Mouse (Mus musculus) left cerebral cortex, postnatal 10 days (tissue): ENCODE measurements at regions not wholly inside any gene's neighbourhood (a gene's known extent, or its start where the extent isn't known, plus 50 kb on each side); places are given as distances from the start of the nearest gene placed in this dataset.

Source experiments
- DNase-seq, 2 experiments: peaks; one replicate each; pipeline ENCODE4 v3.0.0; 2021 to 2022; ENCODE audit warnings: low spot score in 2 of 2, mixed read lengths in 1 of 2; ENCODE audit errors: extremely low spot score in 1 of 2
- intact Hi-C: fragments of 180-260 bp; cut with DNase I; formaldehyde crosslinking; loops from one replicate; pipeline ENCODE4 v1.15.1; 2025

DNA sequence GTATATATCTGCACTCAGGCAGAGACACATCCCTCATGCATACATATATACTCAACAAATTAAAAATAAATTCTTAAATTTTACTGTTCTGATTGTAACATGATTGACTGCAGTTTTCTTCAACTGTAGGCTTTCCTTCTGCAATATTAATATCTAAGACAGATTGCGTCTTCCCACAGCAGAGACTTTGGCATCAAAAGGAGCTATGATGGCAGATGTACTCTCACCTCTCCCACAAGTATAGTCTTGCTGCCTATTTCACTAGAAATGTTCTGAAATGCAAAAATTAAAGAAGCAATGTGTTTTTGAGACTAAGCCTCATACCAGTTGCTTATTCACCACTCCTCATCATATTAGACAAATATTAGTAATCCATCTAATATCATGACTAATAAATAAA lies 356.5 kb downstream of the Dnah5 start:
- peak in 1 of 2 experiments; percentile 13 for DNase-seq

DNA sequence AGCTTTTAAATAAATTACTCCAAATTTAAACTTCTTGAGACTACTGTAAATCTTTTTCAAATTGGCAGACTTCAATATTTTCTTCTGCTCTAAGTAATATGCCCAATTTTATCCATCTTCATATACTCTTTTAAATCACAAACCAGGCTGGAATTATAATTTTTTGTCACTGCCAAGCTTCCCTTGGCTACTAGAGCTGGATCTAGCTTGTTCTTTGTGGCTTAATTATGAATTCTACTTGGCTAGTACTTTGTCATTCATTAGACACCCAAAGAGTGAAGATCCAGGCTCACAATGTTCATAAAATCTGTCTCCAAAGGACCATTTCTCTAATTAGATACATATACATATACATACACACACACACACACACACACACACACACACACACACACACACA lies 391.7 kb downstream of the Dnah5 start:
- intact Hi-C loops = no loop called here

More for the DNA sequence above, 356.5 kb downstream of the Dnah5 start:
- intact Hi-C loops = no loop called here

DNA sequence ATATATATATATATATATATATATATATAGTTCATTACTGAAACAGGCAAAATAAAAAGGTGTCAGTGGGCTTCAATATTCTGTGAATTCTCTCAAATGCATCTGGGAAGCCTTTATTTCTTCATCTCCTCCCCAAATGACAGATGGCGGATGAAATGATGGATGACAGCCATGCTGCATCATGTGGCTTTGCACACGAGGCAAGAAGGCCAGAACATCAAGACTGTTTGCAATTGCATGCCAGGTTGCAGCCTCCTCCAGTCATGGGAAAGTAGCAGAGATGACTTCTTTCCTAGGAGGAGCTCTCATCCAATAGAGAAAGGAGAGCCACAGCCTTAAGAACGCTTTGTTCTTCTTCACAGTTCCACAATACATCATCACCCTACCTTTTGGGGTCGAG lies 392.2 kb downstream of the Dnah5 start:
- DNase-seq = no peak
- intact Hi-C loops = no loop called here

More for the DNA sequence above, 391.7 kb downstream of the Dnah5 start:
- DNase-seq = no peak

DNA sequence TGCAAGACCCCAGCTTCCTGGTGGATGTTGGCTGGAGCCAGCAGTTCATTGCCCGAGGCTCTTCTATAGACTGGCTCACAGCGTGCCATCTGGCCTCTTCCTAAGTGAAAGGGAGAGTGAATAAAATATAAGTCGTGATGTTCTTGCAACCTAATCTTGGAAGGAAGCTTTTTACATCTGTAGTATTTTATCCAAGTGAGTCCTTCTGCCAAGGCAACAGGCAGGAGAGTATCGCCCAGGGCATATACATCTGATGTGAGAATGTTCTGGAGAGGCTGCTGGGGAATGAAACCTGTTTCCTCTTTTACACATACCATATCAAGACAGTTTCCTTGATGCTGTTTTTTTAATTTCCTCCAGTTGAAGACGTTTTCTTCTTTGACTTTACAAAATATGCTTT lies 396.6 kb downstream of the Dnah5 start:
- peak; percentile 12 to 13 for DNase-seq
- intact Hi-C loops = no loop called here

DNA sequence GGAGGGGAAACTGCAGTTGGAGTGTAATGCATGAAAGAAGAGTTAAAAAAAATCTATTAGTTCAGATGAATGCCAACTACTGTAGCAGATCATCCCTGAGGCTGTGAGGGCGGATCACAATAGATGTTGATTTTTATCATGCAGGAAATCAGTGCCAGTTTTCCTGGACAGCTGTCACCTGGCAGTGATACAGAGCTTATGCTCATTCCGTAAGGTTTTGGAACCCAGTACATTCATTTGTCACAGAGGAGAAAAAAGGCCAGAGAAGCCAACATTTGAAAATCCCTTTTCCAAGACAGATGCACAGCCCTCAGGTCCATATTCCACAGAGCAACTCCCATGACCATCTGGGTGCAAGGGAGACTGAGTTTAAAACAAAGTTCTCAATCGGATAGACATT lies 412.1 kb downstream of the Dnah5 start:
- intact Hi-C loops = no loop called here
- no peak for DNase-seq

DNA sequence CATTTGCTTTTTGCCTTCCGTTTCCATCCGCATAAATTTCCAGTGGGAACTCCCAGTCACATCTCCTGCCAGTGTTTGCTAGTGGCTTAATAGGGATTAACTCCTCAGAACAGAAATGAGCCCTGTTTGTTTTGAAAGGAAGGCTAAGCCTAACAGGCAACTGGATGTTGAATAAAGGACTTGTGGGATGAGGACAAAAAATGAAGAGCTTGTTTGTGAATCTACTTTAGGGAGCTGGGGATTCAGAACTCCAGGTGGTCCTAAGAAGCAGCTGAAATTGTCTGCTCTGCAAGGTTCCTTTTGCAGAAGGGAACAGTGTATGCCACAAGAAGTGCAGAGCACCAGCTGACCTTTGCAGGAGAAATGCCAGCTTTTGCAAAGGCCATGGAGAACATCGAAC lies 436.8 kb downstream of the Dnah5 start:
- intact Hi-C loops = no loop called here
- DNase-seq = no peak

DNA sequence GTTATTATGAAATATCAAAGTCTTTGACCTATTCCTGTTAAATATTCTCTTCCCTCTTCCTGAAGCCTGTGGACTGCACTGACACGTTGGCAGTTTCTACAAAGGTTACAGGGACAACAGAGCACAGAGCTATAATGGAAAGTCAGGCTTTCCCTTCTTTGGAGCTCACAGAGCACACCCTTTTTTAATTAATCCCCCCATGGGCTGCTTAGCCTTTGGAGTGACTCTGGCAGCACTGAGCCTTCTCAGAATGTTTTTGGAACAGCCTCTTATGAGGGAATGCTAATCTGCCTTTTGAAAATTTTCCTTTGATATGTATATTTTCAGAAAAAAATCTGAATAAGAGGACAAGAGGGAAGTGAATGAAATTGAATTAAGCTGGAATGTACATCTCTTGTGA lies 441.6 kb downstream of the Dnah5 start:
- intact Hi-C loops = no loop called here
- DNase-seq = no peak

DNA sequence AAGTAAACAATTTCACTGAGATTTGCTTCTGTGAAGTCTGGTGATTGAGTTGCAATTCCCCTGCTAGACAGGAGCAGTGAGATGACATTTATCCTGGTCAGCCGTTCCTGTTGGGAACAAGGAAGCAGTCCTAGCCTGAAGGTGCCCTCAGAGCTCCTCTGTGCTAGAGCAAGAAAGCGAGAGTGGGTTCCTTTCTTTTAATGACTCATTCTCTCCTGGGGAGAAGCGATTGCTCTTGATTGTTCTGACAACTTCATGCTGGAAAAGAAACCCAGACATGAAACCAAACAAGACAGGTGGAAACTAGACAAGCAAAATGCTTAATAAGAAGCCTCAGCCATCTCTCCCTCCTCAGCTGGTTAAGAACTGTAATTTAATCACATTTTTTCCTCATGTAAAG lies 450.4 kb downstream of the Dnah5 start:
- intact Hi-C loops = no loop called here
- no peak for DNase-seq

DNA sequence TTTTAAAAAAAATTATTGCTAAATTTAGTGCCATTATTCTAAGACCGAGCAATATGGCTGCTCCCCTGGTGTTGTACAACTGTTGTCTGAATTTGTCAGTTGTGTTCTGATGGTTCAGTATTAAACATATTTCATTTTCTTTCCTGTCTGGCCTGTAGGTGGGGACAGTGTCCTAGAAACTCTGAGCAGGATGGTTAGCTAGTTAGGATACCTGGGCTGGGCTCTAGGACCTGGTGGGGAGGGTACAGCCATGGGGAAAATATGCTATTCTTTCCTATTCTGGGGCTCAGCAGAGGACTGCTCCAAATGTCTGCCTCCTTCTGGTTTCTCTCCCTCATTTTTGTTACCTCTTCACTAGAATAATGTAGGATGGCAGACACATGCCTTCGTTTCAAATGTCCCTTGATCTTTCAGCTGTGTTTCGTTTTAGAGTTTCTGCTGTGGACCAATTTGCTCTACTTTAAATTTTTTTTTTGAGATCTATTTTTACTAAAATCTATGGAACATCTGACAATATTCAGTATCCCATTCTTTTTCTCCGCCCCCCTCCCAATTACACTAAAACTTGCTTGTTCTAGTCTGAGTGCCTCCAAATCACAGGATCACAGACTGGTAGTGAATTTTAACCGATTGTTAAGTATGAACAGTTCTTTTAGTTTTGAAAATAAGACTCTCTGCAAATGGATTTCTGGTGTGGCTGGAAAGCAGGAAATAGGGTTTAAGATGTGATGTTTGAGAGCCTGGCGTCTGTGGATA lies 460.5 kb downstream of the Dnah5 start:
- intact Hi-C loops = no loop called here
- DNase-seq = no peak
